Mouse (Mus musculus): ENCODE measurements around the gene Glt6d1. TPM values are rescaled to one million over a fixed set of nuclear protein-coding genes. Genes with fewer than 3 reads are reported as not detected.

Gene Glt6d1
- polyA plus RNA-seq, 1 experiment from 2014 or later: not detected

DNA sequence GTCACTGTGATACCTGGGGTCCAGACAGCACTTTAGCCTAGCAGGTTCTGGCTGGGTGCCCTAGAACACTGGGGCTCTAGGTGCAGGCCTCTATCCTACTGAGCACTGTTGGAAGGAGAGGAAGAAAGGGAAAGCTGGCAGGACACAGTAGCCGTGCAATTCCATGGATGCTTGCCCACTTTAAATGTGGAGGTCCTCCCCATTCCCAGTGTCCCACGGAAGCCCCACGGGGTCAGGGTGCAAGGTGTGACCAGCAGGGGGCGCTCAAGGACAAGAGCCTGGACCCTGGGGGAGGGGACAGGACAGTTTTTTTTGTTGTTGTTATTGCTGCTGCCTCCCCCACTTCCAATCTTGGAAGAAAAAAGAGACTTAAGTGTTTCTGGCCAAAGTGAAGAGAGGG, 34.7 kb upstream of the Glt6d1 start:
- Histone ChIP-seq H3K4me1 (ENCODE audit: control insufficient read depth, insufficient read depth, low read length) (no peaks in the 10 kb centered on the region), H3K4me3 (replicated peaks; ENCODE audit: low read length) (no peak overlapping the region), H3K27me3 (ENCODE audit: control insufficient read depth, insufficient read depth, low read length) (no peaks in the 10 kb centered on the region), H3K4me2 (ENCODE audit: low read depth, low read length) (no peak overlapping the region), H3K36me3 (ENCODE audit: control insufficient read depth, insufficient read depth, low read length) (no peaks in the 10 kb centered on the region), H3K9me3 (replicated peaks; ENCODE audit: control insufficient read depth, low read length) (no peaks in the 10 kb centered on the region), H3K27ac (ENCODE audit: low read length) (no peak overlapping the region), H3K9ac (ENCODE audit: low read length) (no peak overlapping the region)
- WGBS: 15% methylated on average over 4 of the region's 4 CpGs
- no peak for ATAC-seq (ENCODE audit: insufficient read depth, low FRiP score)

DNA sequence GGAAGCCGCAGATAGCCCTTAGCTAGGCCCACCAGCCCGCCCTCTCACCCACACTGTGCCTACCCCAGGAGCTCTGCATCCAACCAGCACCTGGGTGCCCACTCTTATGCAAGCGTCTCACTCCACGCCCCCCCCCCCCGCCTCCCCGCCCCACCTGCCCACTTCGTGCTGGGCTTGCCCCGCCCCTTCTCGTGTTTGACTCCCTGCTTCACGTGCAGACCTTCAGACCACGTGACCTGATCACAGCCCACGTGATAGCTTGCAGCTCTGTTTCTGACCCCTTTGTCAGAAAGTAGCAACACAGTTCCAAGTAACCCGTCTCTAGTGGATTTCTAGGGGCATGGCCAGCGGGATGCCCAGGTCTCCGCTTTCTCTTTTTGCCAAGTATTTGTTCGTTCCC, 31.6 kb upstream of the Glt6d1 start, which contains the start of gene Sohlh1:
Gene Sohlh1, minus strand, starts transcription at position 23 of the 400 bp plus-strand sequence.
- H3K4me3 ChIP-seq (replicated peaks; ENCODE audit: low read length): no peak within 1 kb of the TSS
- H3K27me3 ChIP-seq (ENCODE audit: control insufficient read depth, insufficient read depth, low read length): no peaks in the 10 kb centered on the region
- no peak within 1 kb of the TSS for H3K9ac ChIP-seq (ENCODE audit: low read length)
- WGBS: 72% methylated on average over 15 of the region's 16 CpGs
- H3K4me2 ChIP-seq (ENCODE audit: low read depth, low read length): no peak within 1 kb of the TSS
- no peak for ATAC-seq (ENCODE audit: insufficient read depth, low FRiP score)
- no peaks in the 10 kb centered on the region for H3K9me3 ChIP-seq (replicated peaks; ENCODE audit: control insufficient read depth, low read length)
- no peaks in the 10 kb centered on the region for H3K36me3 ChIP-seq (ENCODE audit: control insufficient read depth, insufficient read depth, low read length)
- H3K4me1 ChIP-seq (ENCODE audit: control insufficient read depth, insufficient read depth, low read length): no peaks in the 10 kb centered on the region
- H3K27ac ChIP-seq (ENCODE audit: low read length): no peak within 1 kb of the TSS

DNA sequence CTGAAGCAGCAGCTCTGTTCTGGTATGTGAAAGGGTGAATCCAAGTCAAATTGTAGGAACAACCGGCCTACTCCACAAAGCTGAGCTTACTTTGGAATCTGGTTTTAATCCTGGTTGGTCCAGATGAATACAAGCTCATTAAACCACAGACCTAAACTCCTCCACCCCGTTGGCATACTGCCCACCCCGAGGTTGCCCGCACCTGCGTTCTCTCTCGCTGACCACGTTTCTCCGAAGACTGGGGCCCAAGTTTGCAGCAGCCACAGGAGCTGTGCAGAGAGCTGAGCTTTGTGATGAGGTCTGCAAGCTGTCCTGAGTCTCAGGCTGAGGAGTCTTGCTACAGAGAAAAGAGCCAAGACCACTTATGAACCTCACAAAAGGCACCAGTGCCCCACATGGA, 30.9 kb upstream of the Glt6d1 start:
- no peak overlapping the region for H3K4me3 ChIP-seq (replicated peaks; ENCODE audit: low read length)
- no peak overlapping the region for H3K9ac ChIP-seq (ENCODE audit: low read length)
- H3K36me3 ChIP-seq (ENCODE audit: control insufficient read depth, insufficient read depth, low read length): no peaks in the 10 kb centered on the region
- ATAC-seq (ENCODE audit: insufficient read depth, low FRiP score): no peak
- 71% methylated on average over 8 of the region's 8 CpGs for WGBS
- H3K27ac ChIP-seq (ENCODE audit: low read length): no peak overlapping the region
- no peaks in the 10 kb centered on the region for H3K9me3 ChIP-seq (replicated peaks; ENCODE audit: control insufficient read depth, low read length)
- no peak overlapping the region for H3K4me2 ChIP-seq (ENCODE audit: low read depth, low read length)
- no peaks in the 10 kb centered on the region for H3K27me3 ChIP-seq (ENCODE audit: control insufficient read depth, insufficient read depth, low read length)
- H3K4me1 ChIP-seq (ENCODE audit: control insufficient read depth, insufficient read depth, low read length): no peaks in the 10 kb centered on the region

DNA sequence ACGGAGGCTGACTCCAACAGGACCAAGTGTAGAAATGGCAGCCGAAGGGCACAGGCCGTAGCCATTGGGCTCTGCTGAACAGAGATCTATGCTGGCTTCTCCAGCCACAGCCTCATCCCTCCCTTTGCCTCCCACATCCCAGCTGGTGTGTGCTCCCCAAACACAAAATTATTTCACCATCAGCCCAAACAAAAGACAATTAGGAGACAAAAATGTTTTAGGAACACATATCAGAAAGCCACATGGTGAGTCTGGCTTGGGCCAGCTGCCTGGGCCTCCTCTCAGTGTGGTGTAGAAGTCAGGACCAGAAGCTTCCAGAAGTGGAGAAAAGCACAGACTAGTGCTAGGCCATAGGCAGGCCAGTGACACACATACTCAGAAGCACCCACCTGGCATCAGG, 28.4 kb upstream of the Glt6d1 start:
- Histone ChIP-seq H3K4me3 (replicated peaks; ENCODE audit: low read length) (no peak overlapping the region), H3K4me2 (ENCODE audit: low read depth, low read length) (no peak overlapping the region), H3K36me3 (ENCODE audit: control insufficient read depth, insufficient read depth, low read length) (no peaks in the 10 kb centered on the region), H3K9ac (ENCODE audit: low read length) (no peak overlapping the region), H3K27ac (ENCODE audit: low read length) (no peak overlapping the region), H3K9me3 (replicated peaks; ENCODE audit: control insufficient read depth, low read length) (no peaks in the 10 kb centered on the region), H3K27me3 (ENCODE audit: control insufficient read depth, insufficient read depth, low read length) (no peaks in the 10 kb centered on the region), H3K4me1 (ENCODE audit: control insufficient read depth, insufficient read depth, low read length) (no peaks in the 10 kb centered on the region)
- 79% methylated on average over 3 of the region's 3 CpGs for WGBS
- ATAC-seq (ENCODE audit: insufficient read depth, low FRiP score): no peak

DNA sequence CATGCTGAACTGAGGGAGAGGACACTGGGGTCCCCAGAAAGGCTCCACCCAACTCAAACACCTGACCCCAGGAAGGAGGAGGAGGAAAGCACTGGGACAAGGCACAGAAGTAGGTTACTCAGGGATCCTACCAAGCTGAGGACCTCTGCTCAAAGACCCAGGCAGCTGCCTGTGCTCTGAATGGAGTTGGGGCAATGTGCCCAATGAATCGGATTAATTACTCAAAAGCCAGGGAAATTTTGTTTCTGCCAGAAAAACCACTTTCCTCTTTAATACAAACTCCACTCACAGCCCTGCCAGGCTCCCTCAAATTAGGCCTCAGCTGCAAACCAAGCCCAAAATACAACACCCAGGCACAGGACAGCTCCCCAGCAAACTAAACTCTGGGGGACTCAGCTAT, 27.1 kb upstream of the Glt6d1 start:
- Histone ChIP-seq H3K9me3 (replicated peaks; ENCODE audit: control insufficient read depth, low read length) (no peaks in the 10 kb centered on the region), H3K4me2 (ENCODE audit: low read depth, low read length) (no peak overlapping the region), H3K4me3 (replicated peaks; ENCODE audit: low read length) (no peak overlapping the region), H3K27ac (ENCODE audit: low read length) (no peak overlapping the region), H3K9ac (ENCODE audit: low read length) (no peak overlapping the region), H3K36me3 (ENCODE audit: control insufficient read depth, insufficient read depth, low read length) (no peaks in the 10 kb centered on the region), H3K27me3 (ENCODE audit: control insufficient read depth, insufficient read depth, low read length) (no peaks in the 10 kb centered on the region), H3K4me1 (ENCODE audit: control insufficient read depth, insufficient read depth, low read length) (no peaks in the 10 kb centered on the region)
- ATAC-seq (ENCODE audit: insufficient read depth, low FRiP score): no peak
- WGBS: 69% methylated on average over 1 of the region's 1 CpGs

DNA sequence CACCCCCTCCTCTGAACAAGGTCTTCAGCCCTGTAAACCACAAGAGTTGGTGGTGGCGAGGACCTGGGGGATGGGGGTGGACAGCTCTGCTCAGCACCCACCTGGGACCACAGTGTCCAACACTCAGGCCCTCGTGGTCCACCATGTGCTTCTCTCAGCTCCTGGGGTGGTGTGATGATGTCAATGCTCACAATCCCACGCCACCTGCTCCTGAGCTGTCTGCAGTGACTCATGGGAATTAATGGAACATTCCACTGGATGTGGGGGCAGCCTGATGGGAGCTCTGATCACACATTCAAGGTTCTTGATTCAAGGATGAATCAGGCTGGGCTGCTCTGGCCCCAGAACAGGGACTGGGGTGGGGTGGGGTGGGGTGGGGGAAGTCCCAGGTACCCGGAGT, 26.5 kb upstream of the Glt6d1 start:
- WGBS: 58% methylated on average over 4 of the region's 4 CpGs
- Histone ChIP-seq H3K27ac (ENCODE audit: low read length) (no peak overlapping the region), H3K9ac (ENCODE audit: low read length) (no peak overlapping the region), H3K27me3 (ENCODE audit: control insufficient read depth, insufficient read depth, low read length) (no peaks in the 10 kb centered on the region), H3K4me2 (ENCODE audit: low read depth, low read length) (no peak overlapping the region), H3K9me3 (replicated peaks; ENCODE audit: control insufficient read depth, low read length) (no peaks in the 10 kb centered on the region), H3K4me3 (replicated peaks; ENCODE audit: low read length) (no peak overlapping the region), H3K36me3 (ENCODE audit: control insufficient read depth, insufficient read depth, low read length) (no peaks in the 10 kb centered on the region), H3K4me1 (ENCODE audit: control insufficient read depth, insufficient read depth, low read length) (no peaks in the 10 kb centered on the region)
- ATAC-seq (ENCODE audit: insufficient read depth, low FRiP score): no peak

DNA sequence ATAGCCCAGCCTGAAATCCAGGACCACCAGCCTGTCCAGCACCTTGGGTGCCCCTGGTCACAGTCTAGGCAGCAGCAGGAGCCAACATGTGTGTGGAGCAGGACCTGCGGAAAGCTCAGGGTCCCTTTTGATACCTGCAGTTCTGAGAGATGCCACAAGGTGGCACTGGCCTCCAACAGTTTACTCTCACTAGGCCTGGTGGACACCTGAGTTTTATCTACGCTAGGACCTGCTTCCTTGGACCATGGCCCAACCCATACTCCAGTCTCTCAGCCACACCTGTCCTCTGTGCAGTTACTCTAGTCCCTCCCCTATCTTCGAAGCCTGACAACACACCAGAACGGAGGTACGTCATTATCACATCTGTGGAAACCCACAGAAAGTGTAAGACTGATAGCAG, 20.6 kb upstream of the Glt6d1 start:
- Histone ChIP-seq H3K9me3 (replicated peaks; ENCODE audit: control insufficient read depth, low read length) (no peaks in the 10 kb centered on the region), H3K4me2 (ENCODE audit: low read depth, low read length) (no peak overlapping the region), H3K27ac (ENCODE audit: low read length) (no peak overlapping the region), H3K27me3 (ENCODE audit: control insufficient read depth, insufficient read depth, low read length) (no peaks in the 10 kb centered on the region), H3K9ac (ENCODE audit: low read length) (no peak overlapping the region), H3K4me3 (replicated peaks; ENCODE audit: low read length) (no peak overlapping the region), H3K36me3 (ENCODE audit: control insufficient read depth, insufficient read depth, low read length) (no peaks in the 10 kb centered on the region), H3K4me1 (ENCODE audit: control insufficient read depth, insufficient read depth, low read length) (no peaks in the 10 kb centered on the region)
- peak; percentile 69 for ATAC-seq (ENCODE audit: insufficient read depth, low FRiP score)
- WGBS: 32% methylated on average over 5 of the region's 5 CpGs

DNA sequence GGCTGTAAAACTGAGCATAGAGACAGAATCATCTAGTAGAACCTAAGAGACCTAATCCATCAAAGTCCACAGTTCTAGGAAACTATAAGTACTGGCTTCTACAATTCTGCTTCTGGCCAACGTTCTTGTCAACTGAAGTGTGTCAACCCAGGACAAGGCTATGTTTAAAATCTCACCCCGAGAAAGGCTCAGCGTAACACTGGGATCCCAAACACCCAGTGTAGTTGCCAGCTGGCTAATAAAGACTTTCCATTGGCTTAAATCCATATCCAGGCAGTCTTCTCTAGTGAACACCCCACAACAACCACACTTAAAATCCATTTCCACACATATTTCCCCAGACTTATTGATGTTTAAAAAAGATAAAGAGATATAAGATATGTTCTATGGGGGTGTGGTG, 15.1 kb upstream of the Glt6d1 start:
- ATAC-seq (ENCODE audit: insufficient read depth, low FRiP score): no peak
- H3K9ac ChIP-seq (ENCODE audit: low read length): no peak overlapping the region
- no peaks in the 10 kb centered on the region for H3K27me3 ChIP-seq (ENCODE audit: control insufficient read depth, insufficient read depth, low read length)
- no peaks in the 10 kb centered on the region for H3K9me3 ChIP-seq (replicated peaks; ENCODE audit: control insufficient read depth, low read length)
- H3K27ac ChIP-seq (ENCODE audit: low read length): no peak overlapping the region
- WGBS: 64% methylated on average over 3 of the region's 3 CpGs
- no peaks in the 10 kb centered on the region for H3K36me3 ChIP-seq (ENCODE audit: control insufficient read depth, insufficient read depth, low read length)
- H3K4me3 ChIP-seq (replicated peaks; ENCODE audit: low read length): no peak overlapping the region
- H3K4me1 ChIP-seq (ENCODE audit: control insufficient read depth, insufficient read depth, low read length): no peaks in the 10 kb centered on the region
- H3K4me2 ChIP-seq (ENCODE audit: low read depth, low read length): no peak overlapping the region

DNA sequence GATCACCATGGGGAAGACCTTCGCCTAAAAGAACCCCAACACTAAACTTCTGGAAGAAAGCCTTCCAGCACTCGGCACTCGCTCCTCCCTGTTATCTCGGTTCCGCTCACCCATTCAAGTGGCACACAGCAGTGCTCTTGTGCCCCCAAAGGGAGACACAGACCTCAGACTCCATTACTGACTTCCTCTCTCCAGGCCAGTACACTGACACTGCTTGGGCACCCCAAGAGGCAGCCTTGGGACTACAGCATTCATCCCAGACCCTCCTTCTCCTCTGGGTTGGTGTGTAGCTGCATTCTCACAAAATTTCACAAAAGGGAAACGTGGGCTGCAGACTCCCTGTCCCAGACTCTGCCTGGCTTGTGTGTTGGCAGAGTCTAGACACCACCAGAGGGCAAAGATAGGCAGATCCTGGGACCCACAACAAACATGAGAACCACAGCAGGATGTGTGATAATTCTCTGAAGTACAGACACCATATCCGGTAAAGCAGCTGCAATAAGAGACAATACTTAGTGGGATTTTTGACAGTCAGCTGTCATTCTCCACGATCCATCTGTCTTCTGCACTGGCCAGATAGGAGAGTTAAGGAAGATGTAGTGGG, 12.8 kb upstream of the Glt6d1 start:
- H3K36me3 ChIP-seq (ENCODE audit: control insufficient read depth, insufficient read depth, low read length): no peaks in the 10 kb centered on the region
- no peak overlapping the region for H3K27ac ChIP-seq (ENCODE audit: low read length)
- no peak overlapping the region for H3K4me3 ChIP-seq (replicated peaks; ENCODE audit: low read length)
- no peak overlapping the region for H3K9ac ChIP-seq (ENCODE audit: low read length)
- no peak for ATAC-seq (ENCODE audit: insufficient read depth, low FRiP score)
- WGBS: 78% methylated on average over 8 of the region's 8 CpGs
- no peaks in the 10 kb centered on the region for H3K4me1 ChIP-seq (ENCODE audit: control insufficient read depth, insufficient read depth, low read length)
- H3K4me2 ChIP-seq (ENCODE audit: low read depth, low read length): no peak overlapping the region
- H3K27me3 ChIP-seq (ENCODE audit: control insufficient read depth, insufficient read depth, low read length): no peaks in the 10 kb centered on the region
- no peaks in the 10 kb centered on the region for H3K9me3 ChIP-seq (replicated peaks; ENCODE audit: control insufficient read depth, low read length)

DNA sequence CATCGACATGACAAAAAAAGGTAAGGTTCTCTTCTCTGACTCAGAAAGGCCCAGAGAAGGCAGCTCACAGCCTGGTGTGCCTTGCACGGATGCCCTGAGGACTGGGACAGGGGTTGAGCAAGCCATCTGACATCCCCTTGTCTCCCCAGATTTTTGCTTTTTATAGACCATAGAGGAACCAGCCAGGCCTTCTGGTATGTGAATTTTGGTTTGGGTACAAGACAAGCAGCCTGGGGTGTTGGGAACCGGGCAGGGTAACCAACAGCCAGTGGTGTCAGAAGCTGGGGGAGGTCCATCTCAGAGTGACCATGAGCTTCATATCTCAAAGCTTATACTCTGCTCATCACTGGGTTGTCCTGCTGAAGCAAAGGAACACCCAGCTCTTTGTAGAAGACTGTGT, 9.1 kb upstream of the Glt6d1 start:
- H3K9me3 ChIP-seq (replicated peaks; ENCODE audit: control insufficient read depth, low read length): no peaks in the 10 kb centered on the region
- H3K4me1 ChIP-seq (ENCODE audit: control insufficient read depth, insufficient read depth, low read length): no peaks in the 10 kb centered on the region
- WGBS: 88% methylated on average over 3 of the region's 3 CpGs
- H3K4me2 ChIP-seq (ENCODE audit: low read depth, low read length): no peak overlapping the region
- no peak for ATAC-seq (ENCODE audit: insufficient read depth, low FRiP score)
- no peak overlapping the region for H3K9ac ChIP-seq (ENCODE audit: low read length)
- H3K4me3 ChIP-seq (replicated peaks; ENCODE audit: low read length): no peak overlapping the region
- H3K27ac ChIP-seq (ENCODE audit: low read length): no peak overlapping the region
- no peaks in the 10 kb centered on the region for H3K36me3 ChIP-seq (ENCODE audit: control insufficient read depth, insufficient read depth, low read length)
- H3K27me3 ChIP-seq (ENCODE audit: control insufficient read depth, insufficient read depth, low read length): no peaks in the 10 kb centered on the region

All from stomach, embryonic 16.5 days (tissue).